Mouse (Mus musculus): ENCODE data around the gene Gm11756.
"Not testable (repeated sequence)": the region's sequence is repeated elsewhere in the genome, so short reads cannot be mapped to it uniquely, and the experiment has no call there.

Gm11756 gene

DNA sequence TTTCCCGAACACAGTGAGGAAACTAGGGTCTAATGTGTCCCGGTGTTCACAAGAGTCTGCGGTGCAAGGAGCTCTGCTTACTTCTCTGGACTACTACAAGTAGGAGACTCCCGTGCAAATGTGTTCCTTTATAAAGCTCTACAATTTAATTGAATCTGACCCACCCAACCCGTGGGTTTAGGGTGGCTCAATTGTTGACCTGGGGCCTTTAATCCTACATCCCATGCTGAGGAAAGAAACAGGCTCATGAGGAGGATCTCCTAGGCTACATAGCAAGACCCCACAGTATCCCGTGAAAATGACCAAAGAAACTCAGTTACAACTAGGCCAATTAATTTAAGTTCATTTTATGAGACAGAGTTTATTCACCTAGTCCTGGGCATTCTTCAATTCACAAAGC is at the start of gene Gm11756:
TSS of gene Gm11756 (minus strand) at position 101 of the 400 bp plus-strand sequence.
- DNase-seq = not testable (repeated sequence)

- DNase-seq = no peak
These were observed 29.9 kb upstream of the Gm11756 start, which contains the start of gene 2310002L09Rik for GRCm38 (mm10) chr4:73950375-73950896. Gene 2310002L09Rik, minus strand, starts transcription at chr4:73950846.

DNA sequence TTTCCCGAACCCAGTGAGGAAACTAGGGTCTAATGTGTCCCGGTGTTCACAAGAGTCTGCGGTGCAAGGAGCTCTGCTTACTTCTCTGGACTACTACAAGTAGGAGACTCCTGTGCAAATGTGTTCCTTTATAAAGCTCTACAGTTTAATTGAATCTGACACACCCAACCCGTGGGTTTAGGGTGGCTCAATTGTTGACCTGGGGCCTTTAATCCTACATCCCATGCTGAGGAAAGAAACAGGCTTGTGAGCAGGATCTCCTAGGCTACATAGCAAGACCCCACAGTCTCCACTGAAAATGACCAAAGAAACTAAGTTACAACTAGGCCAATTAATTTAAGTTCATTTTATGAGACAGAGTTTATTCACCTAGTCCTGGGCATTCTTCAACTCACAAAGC is 14.7 kb downstream of the Gm11756 start, which contains the start of gene Gm13871:
TSS of gene Gm13871 (minus strand) at position 101 of the 400 bp plus-strand sequence.
- not testable (repeated sequence) for DNase-seq

GRCm38 (mm10) chr4:73891012-73891411 is 29.5 kb downstream of the Gm11756 start, which contains the start of gene Gm11757:
Gene Gm11757, minus strand, starts transcription at chr4:73891112.
- not testable (repeated sequence) for DNase-seq

- not testable (repeated sequence) for DNase-seq
These were observed 44.4 kb downstream of the Gm11756 start, which contains the start of gene Gm11758 for GRCm38 (mm10) chr4:73876166-73876565. Gene Gm11758, minus strand, starts transcription at chr4:73876266.
